In genomic region chr12:86095806-86096205, GRCm38 (mm10) we compare ENCODE assay signal across 24 mouse cellular contexts. TPM values are rescaled to one million over a fixed set of nuclear protein-coding genes. Genes with fewer than 3 reads are reported as not detected.
"Had no signal": no experiment of that assay in that cellular context is flagged by ENCODE, and none has a peak within 500 bp of the region (broad histone marks: within the 10 kb centered on the region; RNA-seq: fewer than 3 reads in every experiment).

No protein-coding gene starts in this region.

- H3K27ac ChIP-seq: kidney, postnatal 0 days; left cerebral cortex, adult 2 months; limb, embryonic 12.5 days; limb, embryonic 15.5 days; liver, embryonic 14.5 days; midbrain, embryonic 12.5 days; midbrain, embryonic 15.5 days; neural tube, embryonic 13.5 days; stomach, embryonic 15.5 days had no signal

- H3K4me3 ChIP-seq: left cerebral cortex, adult 2 months; limb, embryonic 12.5 days; limb, embryonic 15.5 days; midbrain, embryonic 12.5 days; midbrain, embryonic 15.5 days; neural tube, embryonic 13.5 days; stomach, embryonic 15.5 days had no signal

- H3K9ac ChIP-seq: limb, embryonic 12.5 days; limb, embryonic 15.5 days; liver, embryonic 14.5 days; liver, postnatal 0 days; lung, embryonic 14.5 days; midbrain, embryonic 12.5 days; midbrain, embryonic 15.5 days; neural tube, embryonic 13.5 days; stomach, embryonic 15.5 days had no signal

- H3K4me1 ChIP-seq: neural tube, embryonic 13.5 days; stomach, embryonic 15.5 days had no signal

- H3K9me3 ChIP-seq: limb, embryonic 12.5 days; limb, embryonic 15.5 days; midbrain, embryonic 12.5 days; midbrain, embryonic 15.5 days; neural tube, embryonic 13.5 days; stomach, embryonic 15.5 days had no signal

- ATAC-seq: liver, postnatal 0 days; midbrain, embryonic 15.5 days had no signal

- DNase-seq: kidney, adult 2 months; kidney, postnatal 25 days; layer of hippocampus, postnatal 36 days; left cerebral cortex, postnatal 4 days; liver, postnatal 0 days; lung, embryonic 14.5 days; lung, postnatal 10 days; lung, postnatal 4 days; retina, postnatal 1 day; right cerebral cortex, postnatal 25 days; spleen, adult 18-20 months; thymus, postnatal 36 days had no signal

- H3K36me3 ChIP-seq: midbrain, embryonic 15.5 days; stomach, embryonic 15.5 days had no signal

- H3K4me2 ChIP-seq: limb, embryonic 12.5 days; limb, embryonic 15.5 days; liver, embryonic 11.5 days; lung, embryonic 14.5 days; midbrain, embryonic 12.5 days; midbrain, embryonic 15.5 days; neural tube, embryonic 13.5 days; stomach, embryonic 15.5 days had no signal

- H3K27me3 ChIP-seq: limb, embryonic 12.5 days; limb, embryonic 15.5 days; midbrain, embryonic 15.5 days; neural tube, embryonic 13.5 days had no signal

RNA-seq across cellular contexts. Expression of gene Ift43, which starts 13.5 kb away (rescaled TPM):
- total RNA-seq: neutrophil, adult 5-6 weeks had no signal

RNA-seq across cellular contexts. Expression of gene Tgfb3, which starts 17.0 kb away (rescaled TPM):
- total RNA-seq: megakaryocyte, adult 5-6 weeks had no signal
